Mouse (Mus musculus) ES-E14 (cell line): ENCODE data around the gene Trim3. TPM values are rescaled to one million over a fixed set of nuclear protein-coding genes. Genes with fewer than 3 reads are reported as not detected.

Experiments used
- DNase-seq: peaks from one replicate; pipeline ENCODE4 v3.0.0-alpha.2; 2013; ENCODE audit warnings: low read depth, low spot score
- H3K27ac ChIP-seq: 2 replicates; pipeline ENCODE4 v1.5.1; 2012; ENCODE audit warnings: low read depth, mild to moderate bottlenecking, low read length, moderate library complexity, mixed read lengths; ENCODE audit not compliant: poor library complexity, insufficient read depth, severe bottlenecking
- H3K36me3 ChIP-seq: 2 replicates; pipeline ENCODE4 v1.6.1; 2012; ENCODE audit warnings: mild to moderate bottlenecking, low read length, moderate library complexity, mixed read lengths; ENCODE audit not compliant: control insufficient read depth, poor library complexity, insufficient read depth, severe bottlenecking
- H3K4me1 ChIP-seq, 2 experiments: fragments of 150-350 bp in 1 of 2; sonication (generic) in 1 of 2; 2 replicates each; pipeline ENCODE4 v1.6.1; 2012; ENCODE audit warnings: low read length in 2 of 2, mild to moderate bottlenecking in 1 of 2, mixed read lengths in 1 of 2; ENCODE audit not compliant: control insufficient read depth in 2 of 2, insufficient read depth in 2 of 2, poor library complexity in 1 of 2
- H3K4me3 ChIP-seq, 2 experiments: fragments of 150-350 bp in 1 of 2; sonication (generic) in 1 of 2; 2 replicates each; pipeline ENCODE4 v1.5.1; 2012; ENCODE audit warnings: low read length in 2 of 2, low read depth in 1 of 2, mild to moderate bottlenecking in 1 of 2, mixed read lengths in 1 of 2; ENCODE audit not compliant: insufficient read depth in 1 of 2, poor library complexity in 1 of 2, severe bottlenecking in 1 of 2
- H3K9ac ChIP-seq: 2 replicates; pipeline ENCODE4 v1.6.1; 2012; ENCODE audit warnings: low read depth, mild to moderate bottlenecking, low read length, mixed read lengths; ENCODE audit not compliant: poor library complexity, insufficient read depth, severe bottlenecking
- H3K9me3 ChIP-seq: fragments of 150-350 bp; sonication (generic); 2 replicates; pipeline ENCODE4 v1.6.1; 2012; ENCODE audit warnings: low read depth, mild to moderate bottlenecking, low read length; ENCODE audit not compliant: control insufficient read depth, insufficient read depth
- CHD2 ChIP-seq: IDR thresholded peaks from 2 replicates; pipeline ENCODE4 v1.6.1; 2014; ENCODE audit warnings: mild to moderate bottlenecking, low read depth, low read length, inconsistent platforms
- HCFC1 ChIP-seq: IDR thresholded peaks from 2 replicates; pipeline ENCODE4 v1.6.1; 2012; ENCODE audit warnings: low read length, inconsistent platforms, borderline replicate concordance; ENCODE audit not compliant: insufficient read depth
- MAFK ChIP-seq: IDR thresholded peaks from 2 replicates; pipeline ENCODE4 v1.6.1; 2014; ENCODE audit warnings: mild to moderate bottlenecking, low read depth, low read length, inconsistent platforms; ENCODE audit not compliant: insufficient read depth
- ZC3H11A ChIP-seq: IDR thresholded peaks from 2 replicates; pipeline ENCODE4 v1.6.1; 2012; ENCODE audit warnings: low read depth, mild to moderate bottlenecking, inconsistent platforms, low read length, borderline replicate concordance
- ZNF384 ChIP-seq: IDR thresholded peaks from 2 replicates; pipeline ENCODE4 v1.6.1; 2012; ENCODE audit warnings: low read depth, low read length, inconsistent platforms
- in situ Hi-C, 2 experiments: fragments of 600-800 bp; cut with MboI; formaldehyde crosslinking; loops; one replicate each; pipeline ENCODE4 v1.15.1; 2025; ENCODE audit warnings: low sequenced_read_pairs in 2 of 2, inconsistent platforms in 1 of 2; ENCODE audit not compliant: unreplicated experiment in 2 of 2
- total RNA-seq: library from RNA; depleted of rRNA; stranded (reverse); fragments of 300-350 nt; gene quantifications from 2 replicates; pipeline ENCODE4 v1.2.3, GENCODE M21; 2012

Gene Trim3
- total RNA-seq, 1 experiment = 28.5 TPM

DNA sequence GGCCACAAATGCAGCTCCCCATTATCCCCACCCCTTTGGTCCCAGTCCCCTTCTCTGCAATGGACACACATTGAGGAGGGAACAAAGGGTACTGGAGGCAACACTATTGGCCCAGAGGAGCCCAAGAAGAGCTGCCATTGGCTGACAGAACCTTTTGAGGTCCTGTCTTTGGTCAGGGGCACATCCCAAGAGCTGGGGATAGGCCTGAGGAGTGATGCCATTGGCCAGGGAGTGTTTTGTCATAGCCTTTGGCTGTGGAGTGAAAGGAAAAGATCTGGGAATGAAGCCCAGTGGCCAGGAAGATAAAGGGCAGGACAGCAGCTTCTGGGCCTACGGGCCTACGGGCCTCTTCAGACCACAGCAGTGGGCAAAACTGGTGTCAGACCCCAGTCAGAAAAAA is 2.4 kb upstream of the Trim3 start:
- Histone ChIP-seq H3K27ac (no peak overlapping the region), H3K9me3 (no peaks in the 10 kb centered on the region), H3K36me3 (peaks cover 20% of the 10 kb centered on the region; the same call in 1 of the 2 replicates), H3K4me1 (peaks cover 3 to 5% of the 10 kb centered on the region in 2 experiments; a peak in 3 of 4 replicates), H3K9ac (no peak overlapping the region), H3K4me3 (no peak overlapping the region)
- in situ Hi-C loops = no loop called here
- TF ChIP-seq CHD2 = no peak
- TF ChIP-seq ZC3H11A = no peak
- no peak for TF ChIP-seq MAFK
- no peak for DNase-seq

DNA sequence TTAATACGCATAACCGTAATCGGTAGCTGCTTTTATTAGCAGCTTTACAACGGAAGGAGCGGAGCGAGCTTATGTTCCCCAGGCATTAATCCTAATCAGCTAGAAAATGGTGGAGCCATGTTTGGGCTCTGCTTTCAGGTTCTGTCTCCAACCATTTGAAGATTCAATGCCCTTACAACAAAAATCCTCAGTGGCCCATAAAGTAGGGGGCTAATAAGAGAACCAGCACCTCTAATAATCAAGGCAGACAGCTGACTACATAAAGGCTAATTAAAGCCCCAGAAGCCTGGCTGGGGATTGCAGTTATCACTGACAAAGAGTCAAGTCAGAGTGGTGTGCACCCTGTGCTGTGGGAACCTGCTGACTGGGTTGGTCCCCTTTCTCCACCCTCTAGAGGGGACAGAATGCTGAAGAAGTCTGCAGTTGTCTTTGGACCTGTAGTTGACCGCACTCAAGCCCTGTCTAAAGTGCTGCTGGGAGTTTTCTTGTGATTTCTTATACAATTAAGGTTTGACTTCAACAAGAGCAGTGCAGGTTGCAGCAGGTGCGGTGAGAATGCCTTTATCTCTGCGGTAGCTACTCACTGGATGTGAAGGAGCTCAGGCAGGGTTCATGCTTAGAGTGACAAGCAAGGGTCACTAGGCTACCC is 1.0 kb upstream of the Trim3 start:
- Histone ChIP-seq H3K9me3 (no peaks in the 10 kb centered on the region), H3K27ac (no peak overlapping the region), H3K4me1 (peaks cover 2 to 5% of the 10 kb centered on the region in 2 experiments; a peak in 3 of 4 replicates), H3K9ac (no peak overlapping the region), H3K36me3 (peaks cover 20% of the 10 kb centered on the region; the same call in 1 of the 2 replicates), H3K4me3 (peak overlapping the region in 1 of 2 experiments; percentile 71; a peak in 1 of 4 replicates)
- in situ Hi-C loops = no loop called here
- TF ChIP-seq ZC3H11A = no peak
- no peak for DNase-seq

DNA sequence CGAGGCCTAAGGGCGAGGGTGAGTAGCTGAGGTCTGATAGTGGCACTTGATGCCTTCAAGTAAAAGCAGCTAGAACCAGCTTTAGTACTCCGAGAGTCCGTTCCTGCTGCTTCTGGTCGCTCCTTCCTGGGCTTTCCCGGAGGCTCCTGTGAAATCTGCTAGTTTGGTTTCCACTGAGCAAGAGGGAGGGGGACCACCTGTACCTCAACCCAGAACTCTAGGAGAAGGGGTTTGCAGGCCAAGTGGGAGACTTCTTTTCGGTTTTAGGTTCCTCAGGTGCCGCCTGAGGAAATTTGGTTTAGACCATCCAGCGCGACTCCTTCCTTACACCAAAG is 397 bp upstream of the Trim3 start:
- TF ChIP-seq MAFK = no peak
- no peak for TF ChIP-seq HCFC1
- no peak for TF ChIP-seq ZC3H11A
- in situ Hi-C loops = no loop called here
- DNase-seq = no peak
- Histone ChIP-seq H3K4me3 (peak overlapping the region; percentile 71 to 95), H3K9ac (peak overlapping the region; percentile 61), H3K36me3 (peaks cover 18% of the 10 kb centered on the region; the same call in 1 of the 2 replicates), H3K27ac (no peak overlapping the region), H3K9me3 (no peaks in the 10 kb centered on the region), H3K4me1 (peaks cover 0 to 2% of the 10 kb centered on the region in 2 experiments; a peak in 1 of 4 replicates)

DNA sequence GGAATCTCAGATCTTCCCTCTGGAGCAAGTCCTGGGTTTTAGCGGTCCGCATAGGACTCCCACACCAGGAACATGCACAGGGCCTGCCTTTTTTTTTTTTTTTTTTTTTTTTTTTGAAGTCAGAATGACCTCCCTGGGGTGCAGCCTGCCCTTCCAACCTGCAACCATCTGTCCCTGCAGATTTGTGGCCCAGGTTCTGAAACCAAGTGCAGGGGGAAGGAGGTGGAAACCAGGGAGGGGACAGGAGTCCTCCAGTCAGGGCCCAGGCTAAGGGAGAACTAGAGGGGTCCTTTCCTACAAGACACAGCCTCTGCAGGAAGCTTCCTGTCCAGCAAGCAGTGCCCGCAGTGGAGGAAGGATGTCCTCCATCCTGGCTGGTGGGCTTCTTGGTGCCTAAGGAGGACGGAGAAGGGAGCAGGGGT is 809 bp downstream of the Trim3 start:
- peaks cover 11% of the 10 kb centered on the region; the same call in 1 of the 2 replicates for H3K36me3 ChIP-seq
- no peak for DNase-seq
- 0 out of 2 replicates have a peak overlapping the region, but pooled peaks have one; percentile 29 for H3K9ac ChIP-seq
- in situ Hi-C loops = no loop called here
- no peak for TF ChIP-seq ZC3H11A
- no peak for TF ChIP-seq HCFC1
- peak; percentile 46; the same call in 1 of the 2 replicates for TF ChIP-seq ZNF384
- no peak for TF ChIP-seq CHD2
- TF ChIP-seq MAFK = no peak
- no peaks in the 10 kb centered on the region for H3K9me3 ChIP-seq
- H3K4me1 ChIP-seq = peaks cover 0 to 2% of the 10 kb centered on the region in 2 experiments; a peak in 1 of 4 replicates
- H3K4me3 ChIP-seq = peak overlapping the region; percentile 76 to 95
- H3K27ac ChIP-seq = no peak overlapping the region

DNA sequence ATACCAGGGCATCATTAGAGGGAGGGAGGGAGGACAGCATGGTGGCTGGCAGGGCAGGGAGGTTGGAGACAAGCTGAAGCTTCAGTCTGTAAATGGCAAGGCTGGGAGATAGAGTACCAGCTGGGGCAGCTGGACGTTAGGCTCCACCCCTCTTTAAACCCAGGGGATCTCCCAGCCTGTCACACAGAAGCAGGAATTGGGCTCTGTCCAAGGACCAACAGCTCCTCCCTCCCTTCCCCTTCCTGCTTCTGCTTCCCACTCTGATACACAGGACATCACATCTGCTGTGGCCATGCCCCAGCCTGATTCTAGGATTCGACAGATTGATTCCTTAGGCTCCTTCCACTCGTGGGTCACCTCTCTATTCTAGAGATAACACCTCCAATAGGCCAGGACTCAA is 4.7 kb downstream of the Trim3 start:
- Histone ChIP-seq H3K36me3 (peaks cover 3% of the 10 kb centered on the region; the same call in 1 of the 2 replicates), H3K9me3 (no peaks in the 10 kb centered on the region), H3K4me1 (peaks cover 0 to 6% of the 10 kb centered on the region in 2 experiments; a peak in 2 of 4 replicates), H3K9ac (no peak overlapping the region), H3K27ac (no peak overlapping the region), H3K4me3 (no peak overlapping the region)
- in situ Hi-C loops = no loop called here
- DNase-seq = no peak
- TF ChIP-seq MAFK (no peak), HCFC1 (no peak), CHD2 (no peak), ZNF384 (no peak), ZC3H11A (no peak)
